Mouse (Mus musculus): ENCODE results near the gene Immp2l.

Immp2l gene

DNA sequence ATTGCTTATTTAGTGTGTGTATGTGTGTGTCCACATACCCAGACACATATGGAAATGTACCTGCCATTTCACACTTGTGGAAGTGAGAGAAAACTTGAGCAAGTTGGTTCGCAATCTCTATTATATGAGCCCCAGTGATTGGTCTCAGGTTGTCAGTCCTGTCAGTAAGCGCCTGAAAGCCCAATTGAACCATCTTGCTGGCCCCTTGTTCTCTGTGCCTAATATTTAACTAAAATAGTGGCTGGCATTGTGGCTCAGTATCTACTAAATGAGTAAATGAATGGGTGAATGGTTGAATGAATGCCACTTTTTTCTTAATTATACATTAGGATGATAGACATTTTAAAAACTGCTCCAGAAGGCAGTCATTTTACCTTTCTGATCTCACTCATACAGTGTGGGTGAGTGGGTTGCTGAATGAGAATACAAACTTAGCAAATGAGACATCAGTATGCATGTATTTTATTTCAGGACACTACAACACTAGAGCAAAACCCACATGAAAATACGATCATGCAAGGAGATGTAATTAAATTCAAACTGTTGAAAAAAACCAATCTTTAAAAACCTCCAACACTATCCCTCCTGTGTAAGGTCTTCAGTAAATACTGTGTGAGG, 444.6 kb downstream of the Immp2l start:
- DNase-seq: no peak

DNA sequence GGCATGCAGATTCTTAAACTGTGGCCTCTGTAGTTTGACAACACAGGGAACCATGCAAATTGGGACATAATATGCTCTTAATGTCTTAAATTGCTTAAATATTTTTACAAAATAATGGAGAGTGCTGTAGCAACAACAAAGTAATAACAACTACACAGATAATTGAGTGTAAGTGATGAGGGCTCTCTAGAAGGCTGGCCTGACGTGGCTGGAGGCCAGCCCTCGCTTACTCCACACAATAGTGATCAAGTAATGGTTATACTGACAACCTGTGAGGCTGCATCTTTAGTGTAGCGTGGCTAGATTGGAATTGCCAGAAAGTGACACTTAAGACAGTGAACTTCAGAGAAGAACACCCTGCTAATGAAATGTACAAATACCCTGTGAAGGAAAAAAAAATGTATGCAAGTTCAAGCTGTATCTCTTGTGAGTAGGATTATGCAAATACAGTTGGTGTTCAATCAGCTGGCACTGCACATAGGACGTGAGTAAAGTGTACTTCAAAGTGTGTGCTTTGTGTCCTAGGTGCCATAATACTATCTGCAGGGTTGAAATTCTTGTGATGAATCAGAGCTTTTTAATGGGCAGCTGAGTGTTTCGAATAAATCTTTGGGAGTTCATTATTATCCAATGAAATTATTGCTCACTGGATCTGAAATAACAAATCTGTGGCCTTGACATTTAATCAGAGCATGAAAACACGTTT, 445.4 kb downstream of the Immp2l start:
- no peak for DNase-seq

DNA sequence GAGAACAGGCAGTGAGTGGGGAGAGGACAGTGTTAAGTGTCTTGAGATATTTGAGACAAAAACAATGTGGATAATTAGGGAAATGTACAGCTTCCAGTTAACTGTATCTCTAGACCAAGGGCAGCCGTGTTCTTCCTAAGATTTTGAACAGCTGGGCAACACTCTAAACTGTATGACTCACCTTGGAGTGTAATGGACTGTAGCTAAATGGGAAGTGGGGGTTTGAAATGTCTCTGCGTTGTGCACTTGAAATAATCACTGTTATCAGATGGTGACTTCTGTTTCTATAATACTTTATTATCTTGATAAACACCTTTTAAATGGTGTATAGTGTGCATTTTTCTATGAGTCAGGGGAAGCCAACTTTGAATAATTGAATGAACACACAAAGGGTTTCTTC, 457.6 kb downstream of the Immp2l start:
- DNase-seq: no peak

GRCm38 (mm10) chr12:41483091-41483592, 459.3 kb downstream of the Immp2l start:
- DNase-seq: peak; percentile 20

DNA sequence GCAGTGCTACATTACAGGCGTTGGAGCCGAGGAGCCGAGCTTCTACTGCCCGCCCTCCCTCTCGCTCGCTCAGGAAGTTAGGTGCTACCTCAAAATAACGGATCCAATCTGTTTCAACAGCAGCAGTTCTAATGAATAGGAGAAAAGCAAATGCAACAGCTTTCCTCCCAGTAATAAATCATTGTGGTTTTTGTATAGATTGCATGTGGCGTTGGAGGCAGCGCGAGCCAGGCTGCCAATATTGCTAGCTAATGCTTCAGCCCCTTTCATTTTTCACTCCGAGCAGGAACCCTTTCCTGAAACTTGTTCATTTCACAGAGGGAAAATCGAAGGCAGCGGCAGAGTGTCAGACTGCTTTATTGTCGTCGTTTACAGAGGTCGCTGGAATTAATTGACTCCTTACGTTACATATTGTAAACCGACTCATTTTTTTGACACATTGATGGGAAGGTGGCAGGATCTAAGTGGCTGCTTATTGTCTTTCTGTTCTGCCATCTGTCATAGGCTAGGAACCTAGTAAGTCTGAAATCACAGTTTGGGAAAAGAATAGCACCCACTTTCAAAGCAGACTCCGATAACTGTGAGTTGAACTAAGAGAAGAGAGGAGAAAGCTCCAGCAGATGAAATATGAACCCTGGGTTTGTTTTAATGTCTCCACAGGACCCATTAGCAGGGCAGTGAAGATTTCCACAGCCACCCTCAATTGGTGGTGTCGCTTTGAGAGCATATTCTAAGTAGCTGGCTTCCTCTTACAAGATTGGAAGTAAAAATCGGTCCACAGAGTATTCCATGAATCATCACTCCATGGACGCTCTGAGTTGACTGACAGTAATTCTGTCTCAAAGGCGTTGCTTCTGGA, 459.9 kb downstream of the Immp2l start:
- DNase-seq: peak; percentile 23

DNA sequence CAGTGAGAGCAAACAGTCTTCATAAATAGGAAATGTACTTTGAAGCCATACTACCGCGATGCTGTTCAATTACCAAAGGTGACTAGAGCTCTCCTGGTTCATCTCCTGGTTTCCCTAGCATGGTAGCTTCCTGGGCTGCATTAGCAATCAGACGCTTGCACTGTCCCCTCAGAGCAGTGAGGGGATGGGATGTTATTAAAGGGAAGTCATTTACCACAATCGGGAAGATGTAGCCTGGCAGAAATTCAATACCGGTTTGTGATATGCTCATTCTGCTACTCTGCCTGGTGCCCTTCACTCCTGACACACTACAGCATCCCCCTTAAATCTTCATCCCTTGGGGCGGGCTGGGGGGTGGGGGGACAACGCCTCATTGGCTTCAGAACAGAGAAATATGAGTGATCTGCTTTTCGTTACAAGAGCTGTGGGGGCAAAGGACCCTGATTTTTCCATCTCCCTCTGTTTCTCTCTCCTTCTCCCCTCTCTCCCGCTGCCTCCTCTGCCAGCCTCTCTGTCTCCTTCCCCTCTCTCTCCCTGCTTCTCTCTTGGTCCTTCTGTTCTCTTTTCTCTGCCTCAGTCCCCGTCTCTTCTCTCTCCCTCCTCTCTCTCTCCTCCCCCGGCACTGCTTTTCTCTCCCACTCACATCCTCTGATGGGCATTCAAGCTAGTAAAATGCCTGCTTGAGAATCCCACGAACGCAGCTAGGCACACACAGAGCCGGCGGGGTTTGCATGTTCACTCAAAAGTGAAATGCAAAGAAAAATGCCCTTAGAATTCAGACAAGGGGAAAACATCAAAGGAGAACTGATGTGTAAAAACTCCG, 461.0 kb downstream of the Immp2l start:
- peak; percentile 44 for DNase-seq

- peak; percentile 84 for DNase-seq
These were observed 461.8 kb downstream of the Immp2l start for GRCm38 (mm10) chr12:41485512-41486215.

DNA sequence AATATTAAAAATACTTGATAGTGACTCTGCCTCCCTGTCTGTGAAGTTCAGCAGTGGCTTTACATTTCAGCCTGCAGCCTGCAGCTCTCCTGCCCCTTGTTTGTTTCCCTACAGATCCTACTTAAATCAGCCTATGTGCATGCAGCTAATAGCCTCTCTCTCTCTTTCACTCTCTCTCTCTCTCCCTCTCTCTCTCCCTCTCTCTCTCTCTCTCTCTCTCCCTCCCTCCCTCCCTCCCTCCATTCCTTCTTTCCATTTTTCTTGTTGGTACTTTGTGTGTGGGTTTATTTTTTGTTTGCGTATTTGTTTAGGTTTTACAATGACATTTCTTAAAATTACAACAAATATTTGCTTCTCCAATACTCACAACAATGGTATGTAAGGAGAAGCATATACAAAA, 462.4 kb downstream of the Immp2l start, which contains the start of gene Lrrn3:
Gene Lrrn3, minus strand, starts transcription at position 101 of the 400 bp plus-strand sequence.
- no peak for DNase-seq

GRCm38 (mm10) chr12:41487005-41487404, 463.1 kb downstream of the Immp2l start:
- DNase-seq: peak; percentile 44

DNA sequence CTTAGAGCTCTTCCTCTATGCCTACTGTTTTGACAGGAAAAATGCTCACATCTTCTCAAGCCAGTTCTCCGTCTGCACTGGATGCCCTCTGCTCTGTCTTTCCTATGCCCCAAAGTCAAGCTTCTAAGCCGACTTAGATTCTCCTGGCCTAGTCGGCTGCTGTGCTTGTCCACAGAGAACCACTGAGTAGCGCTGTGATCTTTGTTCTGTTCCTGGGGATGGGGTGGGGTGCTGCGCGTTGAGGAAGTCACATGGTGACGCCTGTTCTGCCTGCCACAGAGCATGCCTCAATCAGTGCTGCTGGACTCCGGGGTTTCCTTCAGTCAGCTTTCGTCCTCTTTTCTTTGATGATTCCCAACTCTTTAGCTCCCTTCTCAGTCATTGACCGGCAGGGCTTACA, 470.7 kb downstream of the Immp2l start:
- no peak for DNase-seq

DNA sequence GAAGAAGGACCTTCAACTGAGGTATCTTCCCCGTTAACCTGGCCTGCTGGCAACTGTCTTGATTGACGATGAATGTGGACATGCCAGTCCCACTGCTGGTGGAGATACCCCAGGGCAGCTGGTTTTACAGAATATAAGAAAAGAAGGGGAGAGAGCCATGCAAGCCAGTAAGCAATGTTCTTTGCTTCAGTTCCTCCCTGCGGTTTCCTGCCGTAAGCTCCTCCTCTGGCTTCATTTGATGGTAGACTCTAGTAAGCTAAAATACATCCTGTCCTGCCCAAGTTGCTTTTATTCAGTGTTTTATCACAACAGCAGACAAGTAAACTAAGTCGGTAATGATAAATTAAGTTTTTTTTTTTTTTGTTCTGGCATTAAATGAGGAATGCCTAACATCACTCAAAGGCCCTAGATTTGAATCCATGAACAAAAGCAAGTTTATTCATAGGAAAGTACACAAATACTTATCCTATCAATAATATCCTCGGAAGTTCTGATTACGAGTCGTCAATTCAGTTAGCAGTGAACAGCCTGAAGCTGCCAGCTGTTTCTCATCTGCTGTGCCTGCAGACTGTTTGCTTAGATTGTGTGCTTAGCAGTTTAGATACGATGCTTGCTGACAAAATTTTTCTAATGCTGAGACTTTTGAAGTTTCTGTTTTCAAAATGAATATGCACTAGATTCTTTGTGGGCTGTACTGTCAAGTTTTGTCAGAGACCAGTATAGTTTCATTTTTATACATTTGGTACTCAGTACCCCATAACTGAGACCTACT, 476.3 kb downstream of the Immp2l start:
- DNase-seq: no peak

- no peak for DNase-seq
These were observed 484.7 kb downstream of the Immp2l start for GRCm38 (mm10) chr12:41508610-41509009.

DNA sequence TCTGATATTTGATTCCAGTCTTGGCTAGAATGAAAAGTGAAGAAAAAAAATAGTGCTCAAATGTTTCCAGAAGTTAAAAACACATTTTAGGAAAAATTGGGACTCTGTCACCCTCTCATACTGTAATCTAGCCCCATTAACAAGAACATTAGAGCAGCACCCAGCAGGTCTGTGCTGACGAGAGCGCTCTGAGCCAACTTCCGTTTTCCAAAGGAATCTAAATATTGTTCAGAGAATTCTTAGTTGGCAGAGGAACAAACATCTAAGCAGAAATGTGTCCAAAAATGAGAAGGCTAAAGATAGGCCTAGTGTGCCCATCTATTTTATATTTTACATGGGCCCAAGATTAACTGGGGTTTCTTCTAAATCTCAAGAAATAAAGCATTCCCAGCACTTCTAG, 486.7 kb downstream of the Immp2l start:
- no peak for DNase-seq

DNA sequence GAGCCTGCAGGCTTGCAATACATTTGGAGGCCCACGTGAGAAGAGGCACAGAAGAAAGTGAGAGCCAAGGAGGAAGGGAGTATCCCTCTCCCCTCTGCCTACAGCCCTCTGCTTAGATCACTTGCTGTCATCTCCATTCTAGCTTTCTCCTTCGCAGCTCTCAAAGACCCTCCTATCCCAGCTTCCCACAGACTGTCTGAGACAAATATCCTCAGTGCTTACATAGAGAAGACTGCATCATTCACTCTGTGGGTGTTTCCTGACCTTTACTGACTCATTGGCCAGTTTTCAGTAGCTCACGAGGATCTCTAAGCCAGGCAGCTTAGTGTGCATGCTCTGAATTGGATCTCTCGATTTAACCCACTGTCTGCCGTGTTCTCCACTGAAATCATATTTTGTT, 495.0 kb downstream of the Immp2l start:
- DNase-seq: no peak

DNA sequence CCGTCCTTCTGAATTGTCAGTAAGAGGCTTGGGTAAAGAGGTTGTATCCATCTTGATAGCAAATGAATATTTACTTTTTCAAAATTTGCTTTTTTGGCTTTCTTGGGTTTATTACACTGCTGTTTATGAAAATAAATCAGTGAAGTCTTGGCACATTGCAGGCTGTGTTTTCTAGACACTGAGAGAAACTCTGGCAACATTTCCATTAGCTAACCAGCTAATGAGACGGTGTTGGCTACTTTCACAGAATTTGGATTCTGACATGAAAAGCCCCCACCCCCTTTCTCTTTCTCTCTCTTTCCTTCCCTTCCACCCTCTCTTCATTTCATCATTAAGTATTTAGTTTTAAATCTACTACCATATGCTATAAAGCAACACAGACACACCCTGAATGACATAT, 496.4 kb downstream of the Immp2l start:
- no peak for DNase-seq

DNA sequence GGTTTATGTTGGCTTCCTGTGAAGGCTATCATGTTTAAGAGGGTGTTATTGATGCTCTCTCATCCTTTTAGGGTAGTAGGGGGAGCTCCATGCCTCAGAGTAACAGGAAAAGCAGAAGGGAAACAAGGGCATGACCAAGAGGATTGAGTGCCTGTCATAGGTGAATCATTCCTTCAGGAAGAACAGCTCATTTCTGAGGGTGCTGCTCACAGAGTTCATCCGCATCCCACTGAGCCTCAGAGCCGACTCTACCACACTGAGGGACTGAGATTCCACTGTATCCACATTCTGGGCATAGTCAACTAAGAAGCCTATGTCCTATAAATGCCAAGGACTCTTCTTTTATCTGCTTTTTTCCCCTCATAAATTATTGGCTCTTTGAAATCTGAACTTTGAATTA, 497.8 kb downstream of the Immp2l start:
- DNase-seq: no peak

- no peak for DNase-seq
These were observed 502.8 kb downstream of the Immp2l start for GRCm38 (mm10) chr12:41526688-41527087.

- DNase-seq: no peak
These were observed 504.5 kb downstream of the Immp2l start for GRCm38 (mm10) chr12:41528410-41528809.

DNA sequence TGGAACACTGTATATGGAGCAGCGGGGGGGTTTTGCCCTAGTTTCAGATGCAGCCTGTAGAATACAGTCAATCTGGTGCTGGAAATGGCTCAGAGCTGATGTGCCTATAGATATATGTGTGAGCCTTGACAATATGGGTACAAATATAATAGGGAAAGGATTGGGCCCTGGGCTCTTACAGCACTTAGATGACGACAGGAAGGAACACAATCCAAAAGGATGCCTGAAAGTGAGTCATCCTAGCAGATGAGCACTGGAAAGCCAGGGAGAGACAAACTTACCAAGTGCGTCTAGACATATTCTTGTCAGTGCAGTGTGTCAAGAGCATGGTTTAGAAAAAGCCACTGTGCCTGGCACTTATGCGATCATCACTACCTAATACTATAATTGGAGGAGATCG, 516.1 kb downstream of the Immp2l start:
- no peak for DNase-seq

GRCm38 (mm10) chr12:41551578-41551977, 527.7 kb downstream of the Immp2l start:
- no peak for DNase-seq

DNA sequence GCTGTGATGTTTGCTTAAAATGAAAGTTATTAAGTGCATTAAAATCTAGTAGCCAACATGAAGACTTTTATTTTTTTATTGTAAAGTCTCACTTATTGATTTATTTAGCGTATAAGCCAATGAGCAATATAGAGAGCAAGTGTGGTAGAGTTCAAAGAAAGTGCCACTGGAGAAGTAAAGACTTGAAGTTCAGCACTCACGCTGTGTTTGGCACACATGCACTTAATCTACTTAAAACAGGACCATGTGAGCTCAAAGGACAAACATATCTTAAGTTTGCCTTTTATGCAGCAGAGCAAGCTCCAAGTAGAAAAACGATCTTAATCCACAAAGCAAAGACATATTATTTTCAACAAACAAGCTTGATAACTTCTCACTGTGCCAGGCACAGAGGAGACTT, 533.9 kb downstream of the Immp2l start:
- DNase-seq: no peak
